Mouse (Mus musculus) intestine, embryonic 15.5 days (tissue): ENCODE data around the gene Ccdc43. TPM values are rescaled to one million over a fixed set of nuclear protein-coding genes. Genes with fewer than 3 reads are reported as not detected.

Source experiments
- ATAC-seq: fragments of 200-750 bp; cut with Nextera tagmentation; 2 replicates; pipeline ENCODE4 v1.8.0; 2017; ENCODE audit warnings: moderate TSS enrichment, moderate library complexity
- H3K27ac ChIP-seq: fragments of 300-500 bp; sonication (generic); 2 replicates; pipeline ENCODE4 v1.5.1; 2015; ENCODE audit warnings: mild to moderate bottlenecking, inconsistent platforms
- H3K27me3 ChIP-seq: fragments of 300-500 bp; sonication (generic); replicated peaks from 2 replicates; pipeline ENCODE4 v1.6.1; 2015; ENCODE audit warnings: inconsistent platforms
- H3K36me3 ChIP-seq: fragments of 300-500 bp; sonication (generic); 2 replicates; pipeline ENCODE4 v1.6.1; 2015; ENCODE audit warnings: inconsistent platforms
- H3K4me1 ChIP-seq: fragments of 300-500 bp; sonication (generic); replicated peaks from 2 replicates; pipeline ENCODE4 v1.6.1; 2015; ENCODE audit warnings: inconsistent platforms
- H3K4me2 ChIP-seq: fragments of 300-500 bp; sonication (generic); replicated peaks from 2 replicates; pipeline ENCODE4 v1.6.1; 2015; ENCODE audit warnings: mild to moderate bottlenecking, inconsistent platforms
- H3K4me3 ChIP-seq: fragments of 300-500 bp; sonication (generic); replicated peaks from 2 replicates; pipeline ENCODE4 v1.5.1; 2015; ENCODE audit warnings: inconsistent platforms
- H3K9ac ChIP-seq: fragments of 300-500 bp; sonication (generic); 2 replicates; pipeline ENCODE4 v1.6.1; 2015; ENCODE audit warnings: inconsistent platforms
- H3K9me3 ChIP-seq: fragments of 300-500 bp; sonication (generic); 2 replicates; pipeline ENCODE4 v1.6.1; 2016; ENCODE audit warnings: inconsistent platforms
- WGBS: fragments of 180-500 bp; shearing (Covaris S2); methylation state at CpG from one replicate; pipeline ENCODE4 v1.1.7; 2015; 5-methylcytosine and 5-hydroxymethylcytosine counted together
- polyA plus RNA-seq: library from polyadenylated mRNA; unstranded; fragments of >200 nt; fragmentation: Nextera tagmentation; extraction: Ambion mirVana; gene quantifications from 2 replicates; pipeline ENCODE4 v1.2.1, GENCODE M21; 2015

Ccdc43 gene
- polyA plus RNA-seq: 40.0 and 46.7 TPM in 2 replicates

DNA sequence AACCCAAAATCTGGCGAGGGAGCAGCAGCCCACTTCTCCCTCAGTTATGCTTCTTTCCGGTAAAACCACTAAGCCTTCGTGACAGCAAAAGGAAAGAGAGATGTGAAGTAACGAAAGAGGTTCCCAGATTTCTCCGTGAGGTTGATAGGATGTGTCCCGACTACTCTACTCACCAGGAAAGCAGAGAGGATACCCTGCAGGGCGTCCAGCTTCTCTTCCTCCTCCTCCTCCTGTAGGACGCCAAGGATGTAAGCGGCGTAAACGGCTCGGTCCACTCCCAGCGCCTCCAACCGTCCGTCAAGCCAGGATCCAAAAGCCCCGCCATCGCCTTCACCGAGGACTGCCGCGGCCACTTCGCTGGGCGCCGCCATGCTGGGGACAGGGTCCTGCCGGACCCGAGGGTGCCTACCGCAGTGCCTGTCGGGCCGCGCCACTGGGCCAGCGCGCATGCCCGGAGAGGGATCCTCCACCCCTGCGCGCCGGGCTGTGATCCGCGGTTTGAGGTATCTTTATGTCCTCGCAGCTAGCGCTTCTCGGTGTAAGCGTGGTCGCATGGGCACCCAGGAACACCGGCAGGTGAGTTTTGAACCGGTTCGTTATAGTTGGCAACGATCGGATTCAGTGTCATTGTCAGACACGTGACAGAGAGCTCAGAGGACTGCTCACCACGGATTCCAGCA is at the start of gene Ccdc43:
TSS of gene Ccdc43 (minus strand) at position 445 of the 680 bp plus-strand sequence.
- WGBS: under 1% methylated on average over 49 of the region's 49 CpGs
- H3K36me3 ChIP-seq: no peaks in the 10 kb centered on the region
- no peaks in the 10 kb centered on the region for H3K9me3 ChIP-seq
- H3K4me1 ChIP-seq: peaks cover 9% of the 10 kb centered on the region; the same call in 1 of the 2 replicates
- peak within 1 kb of the TSS; percentile 82 for H3K4me3 ChIP-seq
- ATAC-seq: peak; percentile 98
- H3K27ac ChIP-seq: peak within 1 kb of the TSS; percentile 64
- peak within 1 kb of the TSS; percentile 84 for H3K4me2 ChIP-seq
- H3K9ac ChIP-seq: peak within 1 kb of the TSS; percentile 83
- H3K27me3 ChIP-seq: no peaks in the 10 kb centered on the region

DNA sequence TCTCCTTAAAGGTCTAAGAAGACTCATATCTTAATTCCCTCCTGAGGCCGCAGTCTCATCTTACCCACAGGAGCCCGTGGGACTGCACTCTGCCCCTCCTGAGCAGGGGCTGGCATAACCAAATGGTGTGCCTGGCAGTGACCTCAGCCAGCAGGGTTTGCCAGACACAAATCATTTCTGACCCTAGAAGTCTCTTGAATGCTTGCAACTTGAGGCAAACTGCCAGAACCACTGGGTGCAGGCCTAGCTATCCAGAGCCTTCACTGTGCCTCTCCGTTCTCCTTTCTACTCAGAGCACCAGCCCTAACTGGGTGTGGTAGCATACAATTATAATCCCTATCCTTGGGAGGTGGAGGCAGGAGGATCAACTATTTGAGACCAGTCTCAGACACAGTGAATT is 47.2 kb upstream of the Ccdc43 start:
- ATAC-seq: no peak

DNA sequence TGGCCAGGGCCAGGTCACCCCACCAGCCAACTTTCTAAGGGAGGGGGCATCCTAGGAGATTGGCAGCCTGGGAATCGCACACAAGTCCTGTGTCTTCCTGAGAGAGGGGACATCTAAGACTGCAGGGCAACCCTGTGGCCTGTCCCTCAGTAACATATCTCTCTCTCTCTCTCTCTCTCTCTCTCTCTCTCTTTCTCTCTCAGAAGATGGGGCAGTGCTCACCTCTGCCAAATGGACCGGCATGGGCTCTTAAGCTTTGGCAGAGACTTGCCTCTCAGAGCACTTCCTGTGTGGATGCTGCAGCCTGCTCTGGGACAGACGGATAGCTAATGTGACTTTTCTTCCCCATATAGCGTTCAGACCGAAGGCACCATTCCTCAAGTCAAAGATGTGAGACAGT is 45.3 kb upstream of the Ccdc43 start:
- Histone ChIP-seq H3K9me3 (no peaks in the 10 kb centered on the region), H3K9ac (no peak overlapping the region), H3K36me3 (no peaks in the 10 kb centered on the region), H3K27me3 (0 out of 2 replicates have a peak, but pooled peaks cover 5% of the 10 kb centered on the region), H3K4me1 (0 out of 2 replicates have a peak, but pooled peaks cover 9% of the 10 kb centered on the region), H3K4me2 (no peak overlapping the region), H3K27ac (no peak overlapping the region), H3K4me3 (no peak overlapping the region)
- 73% methylated on average over 5 of the region's 5 CpGs for WGBS
- ATAC-seq: no peak

More for the DNA sequence above, 47.2 kb upstream of the Ccdc43 start:
- Histone ChIP-seq H3K9ac (no peak overlapping the region), H3K27ac (no peak overlapping the region), H3K4me3 (no peak overlapping the region), H3K4me2 (no peak overlapping the region), H3K4me1 (0 out of 2 replicates have a peak, but pooled peaks cover 4% of the 10 kb centered on the region), H3K36me3 (no peaks in the 10 kb centered on the region), H3K9me3 (no peaks in the 10 kb centered on the region), H3K27me3 (no peaks in the 10 kb centered on the region)
- 89% methylated on average over 3 of the region's 3 CpGs for WGBS

DNA sequence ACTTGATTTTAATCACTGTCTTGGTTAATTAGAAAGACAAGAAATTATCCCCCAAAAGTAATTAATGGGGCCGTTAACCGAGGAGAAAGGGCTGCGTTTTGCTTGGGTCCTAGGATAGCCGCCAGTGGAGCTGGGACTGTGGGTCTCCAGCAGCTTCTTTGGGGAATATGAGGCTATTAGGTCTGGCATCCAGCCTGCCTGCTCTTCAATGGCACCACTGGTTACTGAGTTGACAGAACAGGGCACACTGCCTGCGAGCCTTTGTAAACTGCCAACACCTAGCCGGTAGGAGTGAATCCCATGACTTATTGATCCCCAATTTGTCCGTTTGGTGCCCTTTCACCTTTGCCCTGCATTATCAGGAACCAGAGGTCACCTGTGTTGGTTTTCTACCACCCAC is 44.5 kb upstream of the Ccdc43 start:
- 56% methylated on average over 7 of the region's 7 CpGs for WGBS
- Histone ChIP-seq H3K27me3 (0 out of 2 replicates have a peak, but pooled peaks cover 5% of the 10 kb centered on the region), H3K9ac (no peak overlapping the region), H3K9me3 (no peaks in the 10 kb centered on the region), H3K4me1 (0 out of 2 replicates have a peak, but pooled peaks cover 9% of the 10 kb centered on the region), H3K4me3 (no peak overlapping the region), H3K4me2 (no peak overlapping the region), H3K36me3 (no peaks in the 10 kb centered on the region), H3K27ac (no peak overlapping the region)
- ATAC-seq: no peak

DNA sequence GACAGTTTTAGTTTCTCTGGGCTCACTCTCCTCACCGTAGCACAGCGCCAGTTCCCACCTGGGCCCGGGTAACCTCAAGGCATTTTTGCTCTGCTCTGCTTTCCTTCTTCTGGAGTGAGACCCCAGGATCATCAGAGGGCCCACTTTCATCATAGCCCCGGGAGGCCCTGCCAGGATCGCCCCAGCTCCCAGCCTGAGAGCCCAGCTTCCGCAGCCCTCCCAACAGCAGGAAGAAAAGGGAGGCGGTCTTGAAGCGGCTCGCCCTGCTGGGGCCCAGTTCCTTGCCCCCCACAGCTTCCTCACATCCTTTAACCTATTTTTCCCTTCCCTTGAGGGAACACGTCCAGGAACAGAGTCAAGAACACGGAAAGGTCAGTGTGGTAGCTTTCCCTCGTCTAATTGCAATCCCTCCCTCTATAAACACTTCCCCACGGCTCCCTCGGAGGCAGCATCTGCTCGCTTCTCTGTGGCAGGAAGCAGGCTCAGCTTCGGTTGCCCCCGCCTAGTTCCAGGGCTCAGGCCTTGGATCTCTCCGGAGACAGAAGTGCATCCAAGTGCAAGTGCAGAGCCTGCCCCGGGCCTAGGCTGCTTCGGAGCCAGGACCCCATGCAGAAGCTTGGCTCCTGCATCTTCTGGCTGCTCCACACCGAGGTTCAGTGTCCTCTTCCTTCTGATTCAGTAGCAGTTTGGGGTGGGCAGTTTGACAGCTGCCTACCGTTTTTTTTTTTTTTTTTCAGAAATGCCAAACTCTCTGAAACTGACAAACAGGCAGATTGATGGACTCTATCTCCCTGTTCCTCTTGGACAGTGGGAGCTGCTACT is 43.8 kb upstream of the Ccdc43 start:
- WGBS: 28% methylated on average over 22 of the region's 22 CpGs
- peak overlapping the region; percentile 41 for H3K4me2 ChIP-seq
- H3K9me3 ChIP-seq: no peaks in the 10 kb centered on the region
- 0 out of 2 replicates have a peak overlapping the region, but pooled peaks have one; percentile 13 for H3K27ac ChIP-seq
- 0 out of 2 replicates have a peak, but pooled peaks cover 9% of the 10 kb centered on the region for H3K4me1 ChIP-seq
- H3K9ac ChIP-seq: no peak overlapping the region; the same call in 1 of the 2 replicates
- H3K27me3 ChIP-seq: 0 out of 2 replicates have a peak, but pooled peaks cover 5% of the 10 kb centered on the region
- no peaks in the 10 kb centered on the region for H3K36me3 ChIP-seq
- H3K4me3 ChIP-seq: no peak overlapping the region
- ATAC-seq: no peak

DNA sequence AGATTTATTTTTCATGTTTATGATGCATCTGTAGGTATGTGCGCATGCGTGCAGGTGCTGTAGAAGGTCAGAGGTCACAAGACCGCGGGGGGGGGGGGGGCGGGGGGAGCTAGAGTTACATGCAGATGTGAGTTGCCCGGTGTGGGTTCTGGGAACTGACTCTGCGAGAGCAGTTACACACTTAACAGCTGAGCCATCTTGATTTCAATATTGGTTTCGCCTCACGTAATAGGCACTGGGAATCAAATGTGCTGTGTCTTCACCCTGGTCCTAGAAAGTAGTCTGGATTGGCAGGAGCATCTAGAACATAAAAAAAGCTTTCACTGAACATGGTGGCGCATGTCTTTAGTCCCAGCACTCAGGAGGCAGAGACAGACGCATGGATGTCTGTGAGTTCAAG is 43.1 kb upstream of the Ccdc43 start:
- Histone ChIP-seq H3K4me1 (0 out of 2 replicates have a peak, but pooled peaks cover 9% of the 10 kb centered on the region), H3K4me2 (no peak overlapping the region), H3K9me3 (no peaks in the 10 kb centered on the region), H3K4me3 (no peak overlapping the region), H3K27me3 (0 out of 2 replicates have a peak, but pooled peaks cover 5% of the 10 kb centered on the region), H3K9ac (no peak overlapping the region), H3K36me3 (no peaks in the 10 kb centered on the region), H3K27ac (no peak overlapping the region)
- ATAC-seq: no peak
- 64% methylated on average over 11 of the region's 11 CpGs for whole genome bisulfite sequencing

DNA sequence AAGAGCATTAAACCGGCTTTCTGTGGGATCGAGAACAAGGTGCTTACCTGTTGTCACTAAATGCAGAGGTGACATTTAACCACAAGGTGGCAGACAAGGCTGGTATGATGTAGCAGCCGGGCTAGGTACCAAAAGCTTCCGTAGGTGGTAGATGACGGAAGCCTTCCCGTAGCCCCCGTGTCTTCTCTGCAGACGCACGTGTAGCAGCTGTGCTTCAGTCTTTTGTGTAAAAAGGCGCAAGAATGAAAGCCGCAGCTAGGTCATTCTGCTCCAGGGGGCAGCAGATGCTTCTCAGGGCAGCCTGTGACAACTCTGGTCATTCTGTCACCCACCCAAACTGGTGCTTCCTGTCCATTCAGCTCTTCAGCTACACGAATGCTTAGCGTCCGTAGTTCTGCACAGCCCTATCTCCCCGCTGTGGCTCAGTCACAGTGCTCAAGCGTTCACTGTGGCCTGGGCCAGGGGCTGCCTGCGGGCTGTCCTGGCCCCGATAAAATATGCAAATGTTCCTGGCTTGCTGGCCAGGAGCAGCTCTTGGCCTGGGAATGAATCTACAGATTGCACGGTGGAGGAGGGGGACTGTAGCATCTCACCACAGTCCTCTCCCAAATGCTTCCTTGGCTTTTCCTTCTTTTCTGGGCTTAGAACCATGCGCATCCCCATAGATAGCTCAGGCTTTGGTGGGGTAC is 41.8 kb upstream of the Ccdc43 start:
- peak; percentile 59 for ATAC-seq
- H3K9ac ChIP-seq: 0 out of 2 replicates have a peak overlapping the region, but pooled peaks have one; percentile 5
- peak overlapping the region; percentile 30 for H3K4me3 ChIP-seq

DNA sequence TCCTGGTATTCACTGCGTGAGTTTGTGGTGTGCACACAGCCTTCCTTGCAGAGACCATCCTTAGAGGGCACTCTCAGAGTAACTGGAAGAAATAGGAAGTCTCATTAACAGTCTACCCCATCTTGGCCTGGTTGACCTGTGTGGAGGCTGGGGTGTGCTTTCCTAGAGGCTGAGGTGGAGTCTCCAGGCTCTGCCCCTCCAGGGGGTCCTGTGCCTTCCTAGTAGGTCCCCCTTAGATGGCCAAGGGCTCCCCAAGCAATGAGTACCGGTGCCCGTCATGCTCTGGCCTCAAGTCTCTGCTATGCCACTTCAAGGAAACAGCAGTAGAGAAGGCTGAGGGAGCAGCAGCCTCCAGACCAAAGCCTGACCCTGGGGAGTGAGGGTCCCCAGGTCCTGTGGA is 40.5 kb upstream of the Ccdc43 start:
- Histone ChIP-seq H3K27ac (no peak overlapping the region), H3K4me3 (no peak overlapping the region), H3K4me1 (0 out of 2 replicates have a peak, but pooled peaks cover 9% of the 10 kb centered on the region), H3K9me3 (no peaks in the 10 kb centered on the region), H3K36me3 (no peaks in the 10 kb centered on the region), H3K27me3 (0 out of 2 replicates have a peak, but pooled peaks cover 5% of the 10 kb centered on the region), H3K9ac (no peak overlapping the region), H3K4me2 (no peak overlapping the region)
- no peak for ATAC-seq
- WGBS: 86% methylated on average over 3 of the region's 3 CpGs

More for the DNA sequence above, 41.8 kb upstream of the Ccdc43 start:
- Histone ChIP-seq H3K4me1 (0 out of 2 replicates have a peak, but pooled peaks cover 9% of the 10 kb centered on the region), H3K27me3 (0 out of 2 replicates have a peak, but pooled peaks cover 5% of the 10 kb centered on the region), H3K9me3 (no peaks in the 10 kb centered on the region), H3K4me2 (peak overlapping the region; percentile 69), H3K36me3 (no peaks in the 10 kb centered on the region), H3K27ac (no peak overlapping the region)
- WGBS: 8% methylated on average over 20 of the region's 20 CpGs

DNA sequence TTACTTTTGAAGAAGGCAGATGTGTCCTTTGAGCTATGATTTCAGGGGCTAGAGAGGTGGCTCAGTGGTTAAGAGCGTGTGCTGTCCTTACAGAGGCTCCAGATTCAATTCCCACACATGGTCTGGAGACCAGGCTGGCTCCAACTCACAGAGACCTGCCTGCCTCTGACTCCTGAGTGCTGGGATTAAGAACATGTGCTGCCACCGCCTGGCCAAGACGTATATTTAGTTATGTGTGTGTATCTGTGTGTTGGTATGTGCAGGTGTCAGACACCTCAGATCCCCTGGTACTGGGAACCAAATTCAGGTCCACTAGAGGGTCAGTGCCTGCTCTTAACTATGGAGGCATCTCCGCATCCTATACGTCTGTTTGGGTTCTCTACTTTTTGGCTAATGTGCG is 37.4 kb upstream of the Ccdc43 start:
- Histone ChIP-seq H3K27ac (no peak overlapping the region), H3K27me3 (0 out of 2 replicates have a peak, but pooled peaks cover 5% of the 10 kb centered on the region), H3K36me3 (no peaks in the 10 kb centered on the region), H3K9ac (no peak overlapping the region), H3K4me3 (no peak overlapping the region), H3K9me3 (no peaks in the 10 kb centered on the region), H3K4me2 (no peak overlapping the region), H3K4me1 (0 out of 2 replicates have a peak, but pooled peaks cover 5% of the 10 kb centered on the region)
- WGBS: 90% methylated on average over 6 of the region's 6 CpGs
- ATAC-seq: no peak

DNA sequence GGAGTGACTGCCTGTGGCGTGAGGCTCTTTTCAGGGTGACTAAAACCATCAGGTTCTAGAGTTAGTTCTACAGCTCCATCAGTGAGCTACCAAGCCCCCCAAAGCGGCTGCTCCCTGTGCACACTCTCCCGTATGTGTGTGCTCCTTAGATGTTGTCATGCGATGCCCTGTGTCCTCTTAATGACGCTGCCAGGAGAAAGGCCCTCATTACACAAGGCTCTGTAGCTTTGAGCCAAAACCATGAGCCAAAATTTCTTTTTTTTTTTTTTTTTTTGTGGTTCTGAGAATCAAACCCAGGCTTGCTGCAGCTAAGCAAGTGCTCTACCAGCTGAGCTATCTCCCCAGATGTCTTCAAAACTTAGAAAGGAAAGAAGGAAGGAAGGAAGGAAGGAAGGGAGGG is 35.6 kb upstream of the Ccdc43 start:
- H3K36me3 ChIP-seq: no peaks in the 10 kb centered on the region
- H3K4me3 ChIP-seq: no peak overlapping the region
- ATAC-seq: no peak
- H3K4me1 ChIP-seq: no peaks in the 10 kb centered on the region
- H3K9ac ChIP-seq: no peak overlapping the region
- no peak overlapping the region for H3K4me2 ChIP-seq
- 76% methylated on average over 5 of the region's 5 CpGs for WGBS
- H3K9me3 ChIP-seq: no peaks in the 10 kb centered on the region
- H3K27me3 ChIP-seq: 0 out of 2 replicates have a peak, but pooled peaks cover 3% of the 10 kb centered on the region
- H3K27ac ChIP-seq: no peak overlapping the region

DNA sequence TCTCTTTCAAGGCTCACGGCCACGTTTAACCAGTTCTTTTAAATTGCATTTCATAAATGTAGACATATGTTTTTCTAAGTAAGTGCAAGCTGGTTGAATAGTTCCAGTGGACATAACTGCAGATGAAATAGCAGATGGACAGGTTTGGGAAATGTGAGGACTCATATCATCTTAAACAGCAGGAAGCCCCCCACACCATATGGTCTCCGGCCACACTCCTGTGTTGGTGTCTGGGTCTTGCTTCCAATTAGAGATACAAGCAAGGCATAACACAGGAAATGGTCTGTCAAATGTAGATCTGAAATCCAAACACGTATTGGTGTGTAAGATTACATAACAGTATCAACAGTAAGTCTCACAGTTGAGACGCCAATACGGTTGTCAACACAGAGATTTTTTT is 33.8 kb upstream of the Ccdc43 start:
- Histone ChIP-seq H3K27me3 (no peaks in the 10 kb centered on the region), H3K4me2 (no peak overlapping the region), H3K4me3 (no peak overlapping the region), H3K9ac (no peak overlapping the region), H3K27ac (no peak overlapping the region), H3K4me1 (no peaks in the 10 kb centered on the region), H3K36me3 (no peaks in the 10 kb centered on the region), H3K9me3 (no peaks in the 10 kb centered on the region)
- 74% methylated on average over 6 of the region's 6 CpGs for WGBS
- no peak for ATAC-seq
